Mouse (Mus musculus): ENCODE results near the gene Nr2e1.
A peak's percentile ranks its signal among the peaks of the same experiment; 100 is the strongest.

Nr2e1 gene

GRCm38 (mm10) chr10:42583157-42583872 is at the start of gene Nr2e1, which contains the start of gene Ostm1:
Gene Nr2e1, minus strand, starts transcription at chr10:42583632.
Gene Ostm1, plus strand, starts transcription at chr10:42583822.
- no peak for DNase-seq (ENCODE audit: low spot score)

DNA sequence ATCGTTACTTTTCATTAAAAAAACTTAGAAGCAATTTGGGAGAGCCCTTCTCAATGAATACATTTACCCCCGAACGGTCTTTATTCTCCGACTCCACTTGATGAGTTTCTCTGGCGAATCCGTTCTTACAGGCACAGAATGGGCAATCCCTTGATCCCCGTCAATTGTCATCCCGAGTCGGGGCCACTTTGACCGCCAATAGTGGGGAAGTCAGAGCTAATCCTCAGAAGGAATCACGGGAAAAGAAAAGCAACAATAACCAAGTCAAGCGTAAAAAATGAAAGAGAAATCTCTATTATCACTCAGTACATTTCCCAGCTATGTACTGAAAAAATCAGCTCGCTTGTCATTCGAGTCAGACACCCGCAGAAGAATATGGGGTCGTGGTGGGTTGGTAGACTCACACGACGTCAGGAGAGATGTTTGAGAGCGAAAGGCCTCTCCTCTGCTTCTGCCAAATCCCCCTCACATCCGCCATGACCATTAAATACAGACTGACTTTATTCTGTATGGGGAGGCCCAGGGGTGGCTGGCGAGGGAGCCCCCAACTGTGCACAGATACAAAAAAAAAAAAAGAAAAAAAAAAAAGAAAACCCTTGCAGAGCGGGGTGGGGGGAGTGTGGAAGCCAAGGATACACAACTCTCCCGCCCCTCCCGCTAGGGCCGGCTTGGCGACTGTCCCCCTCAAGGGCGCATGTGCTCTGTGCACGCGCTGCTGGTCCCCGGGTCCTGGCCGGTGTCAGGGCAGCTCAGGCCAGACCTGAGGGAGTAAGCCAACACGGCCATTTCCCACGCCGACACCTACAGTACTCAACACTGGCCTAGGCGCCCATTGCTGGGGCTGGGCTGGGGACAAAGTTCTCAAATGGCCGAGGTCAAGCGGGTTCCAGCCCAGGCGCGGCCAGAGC is 49.3 kb upstream of the Nr2e1 start:
- DNase-seq (ENCODE audit: low spot score) = no peak

DNA sequence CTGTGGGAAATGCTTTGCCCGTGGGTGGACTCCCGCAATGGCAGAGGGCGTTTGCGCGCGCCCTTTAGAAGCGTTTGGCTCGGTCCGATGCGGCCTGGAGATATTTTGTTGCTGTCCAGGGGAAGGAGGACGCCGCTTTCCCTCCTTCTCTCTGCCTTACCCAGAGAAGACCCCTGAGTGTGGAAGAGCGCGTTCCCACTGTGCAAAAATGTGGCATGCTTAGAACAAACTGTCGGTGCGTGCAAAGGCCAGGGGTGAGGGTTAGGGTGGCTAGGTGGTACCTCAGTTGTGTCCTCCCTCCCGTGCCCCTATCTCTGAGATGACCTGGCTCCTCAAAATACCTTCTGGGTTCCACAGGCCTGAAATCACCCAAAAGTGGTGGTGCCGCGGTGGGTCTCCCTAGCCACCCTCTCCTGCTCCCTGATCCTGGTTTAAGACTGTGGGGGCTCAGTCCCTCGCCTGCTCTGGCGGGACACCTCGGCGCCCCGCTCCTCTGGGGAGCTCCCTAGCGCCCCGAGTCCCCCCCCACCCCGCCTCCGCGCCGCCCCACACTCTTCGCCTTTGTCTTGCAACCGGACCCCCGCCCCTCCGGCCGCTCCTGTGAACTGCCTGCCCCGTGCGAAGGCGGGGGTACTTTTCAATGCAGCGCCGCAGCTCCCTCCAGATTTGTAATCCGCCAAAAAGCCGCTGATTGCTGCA is 48.5 kb upstream of the Nr2e1 start:
- DNase-seq (ENCODE audit: low spot score) = no peak

DNA sequence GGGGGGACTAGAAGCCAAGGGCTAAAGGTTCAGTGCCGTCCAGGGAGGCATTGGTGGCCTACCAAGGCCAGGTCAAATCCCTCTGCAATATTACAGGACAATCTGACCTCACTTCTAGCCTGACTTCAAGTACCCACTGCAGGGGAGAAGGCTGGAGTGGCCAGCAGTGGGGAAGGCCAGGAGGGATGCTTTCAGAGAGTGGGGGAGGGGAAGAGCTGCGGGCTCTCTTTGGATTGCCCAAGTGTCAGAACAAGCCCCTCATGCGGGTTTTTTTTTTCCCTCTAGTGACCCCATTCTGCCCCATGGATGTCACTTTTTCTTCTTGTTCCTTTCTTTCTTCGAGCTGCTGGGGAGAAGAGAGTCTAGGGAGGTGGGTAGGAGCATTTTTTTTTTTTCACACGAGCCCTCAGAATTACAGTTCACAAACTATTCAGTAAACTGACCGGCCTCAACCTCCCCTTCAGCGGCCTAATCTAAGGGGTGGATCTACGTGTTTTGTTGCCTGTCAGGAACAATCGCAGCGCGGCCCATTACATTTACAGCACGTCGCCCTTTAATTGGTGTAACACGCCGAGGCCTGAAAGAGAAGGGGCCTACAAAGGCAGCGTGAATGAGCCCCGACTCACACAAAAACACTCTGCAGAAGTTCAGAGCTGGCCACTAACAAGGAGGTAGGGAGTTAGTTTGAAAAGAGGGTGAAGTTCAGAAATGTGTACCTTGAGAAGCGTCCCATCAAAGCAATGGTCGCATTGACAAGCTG is 47.3 kb upstream of the Nr2e1 start:
- no peak for DNase-seq (ENCODE audit: low spot score)

- peak; percentile 53 for DNase-seq (ENCODE audit: low spot score)
Observed at GRCm38 (mm10) chr10:42625907-42626306, 42.5 kb upstream of the Nr2e1 start.

DNA sequence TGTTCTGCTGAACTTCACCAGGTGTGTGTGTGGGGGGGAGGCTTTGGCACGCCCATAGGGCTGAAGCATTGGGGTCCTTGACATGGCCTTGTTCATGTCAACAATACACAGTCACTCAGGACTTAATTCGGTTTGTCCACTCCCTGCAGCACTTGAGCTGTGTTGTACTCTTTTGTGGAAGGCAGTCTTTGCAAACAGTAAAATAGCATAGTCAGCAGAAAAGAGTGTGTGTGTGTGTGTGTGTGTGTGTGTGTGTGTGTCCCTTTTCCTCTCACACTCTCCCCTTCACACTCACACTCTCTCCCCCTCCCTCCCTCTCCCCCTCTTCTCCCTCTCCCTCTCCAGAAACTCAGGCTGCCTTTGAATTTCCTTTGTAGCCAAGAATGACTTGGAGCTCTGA is 34.9 kb upstream of the Nr2e1 start:
- DNase-seq (ENCODE audit: low spot score) = no peak

DNA sequence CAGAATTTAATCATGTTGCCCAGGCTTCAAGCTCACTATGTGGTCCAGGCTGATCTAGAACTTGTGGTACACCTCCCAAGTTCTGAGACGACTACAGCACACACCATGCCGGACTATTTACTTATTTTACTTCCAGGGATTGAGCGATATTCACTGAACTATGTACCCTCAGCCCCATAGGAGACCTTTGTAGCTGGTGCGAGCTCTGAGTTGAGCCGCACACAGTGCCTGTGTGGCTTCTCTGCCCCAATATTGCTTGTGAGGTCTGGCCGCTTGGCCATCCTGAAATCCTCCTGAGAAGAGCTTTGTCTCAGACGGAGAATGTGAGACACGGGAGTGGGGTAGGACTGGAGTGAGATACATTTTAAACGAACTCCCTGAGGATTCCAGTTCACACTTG is 31.3 kb upstream of the Nr2e1 start:
- no peak for DNase-seq (ENCODE audit: low spot score)

- DNase-seq (ENCODE audit: low spot score) = no peak
Observed at GRCm38 (mm10) chr10:42613639-42614381, 30.4 kb upstream of the Nr2e1 start.

GRCm38 (mm10) chr10:42613075-42613474 is 29.6 kb upstream of the Nr2e1 start:
- no peak for DNase-seq (ENCODE audit: low spot score)

DNA sequence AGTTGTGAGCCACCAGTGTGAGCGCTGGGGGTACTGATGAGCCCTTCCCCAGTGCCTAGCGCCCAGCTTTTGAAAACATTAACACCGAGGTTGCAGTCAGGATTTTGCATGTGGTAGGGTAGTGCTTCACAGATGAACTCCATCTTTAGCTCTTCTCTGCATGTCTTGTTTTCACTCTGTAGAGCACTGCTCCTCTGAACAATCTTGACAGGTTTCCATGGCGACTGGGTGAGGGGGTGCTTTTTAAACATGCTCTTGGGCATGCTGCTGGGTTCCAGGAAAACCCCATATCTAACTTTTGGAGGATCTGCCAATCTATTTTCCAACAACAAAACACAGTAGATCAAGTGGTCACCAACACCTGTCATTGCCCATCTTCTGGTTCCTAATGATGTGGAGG is 23.3 kb upstream of the Nr2e1 start:
- no peak for DNase-seq (ENCODE audit: low spot score)

DNA sequence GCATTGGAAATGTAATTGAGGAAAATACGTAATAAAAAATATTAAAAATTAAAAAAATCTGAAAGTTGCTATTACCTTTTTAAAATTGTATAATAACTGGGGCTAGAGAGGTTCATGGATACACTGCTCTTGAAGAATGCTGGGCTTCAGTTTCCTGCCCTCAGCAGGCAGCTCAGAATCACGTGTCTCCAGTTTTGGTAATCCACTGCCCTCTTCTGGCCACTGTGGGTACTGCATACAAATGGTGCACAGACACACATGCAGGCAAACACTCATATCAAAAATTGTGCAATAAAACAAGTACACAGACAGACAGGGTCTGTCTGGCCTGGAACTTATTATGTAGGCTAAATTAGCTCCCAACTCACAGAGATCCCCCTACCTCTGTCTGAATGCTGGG is 21.4 kb upstream of the Nr2e1 start:
- DNase-seq (ENCODE audit: low spot score) = peak; percentile 49

- peak; percentile 52 for DNase-seq (ENCODE audit: low spot score)
Observed at GRCm38 (mm10) chr10:42601556-42601955, 18.1 kb upstream of the Nr2e1 start.

DNA sequence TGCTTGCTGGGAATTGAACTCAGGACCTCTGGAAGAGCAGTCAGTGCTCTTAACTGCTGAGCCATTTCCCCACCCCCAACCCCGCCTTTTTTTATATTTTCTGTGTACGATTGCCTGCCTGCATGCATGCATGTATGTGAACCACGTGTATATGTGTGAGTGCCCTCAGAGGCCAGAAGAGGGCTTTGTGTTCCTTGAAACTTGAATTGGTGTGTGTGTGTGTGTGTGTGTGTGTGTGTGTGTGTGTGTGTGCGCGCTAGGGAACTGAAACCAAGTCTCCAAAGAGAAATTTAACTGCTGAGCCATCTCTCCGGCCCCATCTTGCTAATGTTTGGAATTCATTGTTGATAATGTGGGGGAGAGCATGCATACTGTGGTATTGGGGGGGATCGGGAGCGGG is 15.2 kb upstream of the Nr2e1 start:
- no peak for DNase-seq (ENCODE audit: low spot score)

GRCm38 (mm10) chr10:42593201-42593600 is 9.8 kb upstream of the Nr2e1 start:
- DNase-seq (ENCODE audit: low spot score) = no peak

DNA sequence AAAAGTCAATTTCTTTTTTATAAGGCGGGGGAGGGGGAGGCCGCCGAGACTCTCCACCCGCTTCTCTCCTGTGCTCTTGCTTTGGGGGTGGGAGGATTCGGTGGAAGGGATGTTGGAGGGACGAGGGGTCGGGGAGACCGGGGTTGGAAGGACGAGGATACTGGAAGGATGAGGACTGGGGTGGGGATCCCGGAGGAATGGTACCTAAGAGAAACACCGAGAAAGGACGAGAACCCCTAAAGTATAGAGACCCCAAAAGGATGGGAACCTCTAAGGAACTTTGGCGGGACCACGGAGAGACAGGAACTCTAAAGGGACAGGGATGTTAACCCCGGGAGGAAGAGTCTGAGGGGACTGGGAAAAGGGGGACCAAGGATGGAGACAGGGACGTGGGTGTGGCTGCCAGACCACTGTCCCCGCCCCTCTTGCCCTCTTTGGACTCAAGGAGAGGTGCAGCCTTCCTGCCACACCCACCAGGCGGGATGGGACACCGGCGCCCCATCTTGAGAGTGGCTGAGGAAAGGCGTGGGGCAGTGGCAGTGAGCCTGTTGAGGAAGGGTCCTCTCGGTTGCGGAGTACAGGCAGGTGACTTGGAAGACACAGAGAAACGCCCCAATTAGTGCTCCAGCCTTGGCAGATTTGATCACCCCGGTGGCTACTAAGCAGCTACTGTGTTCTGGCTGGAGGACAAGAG is 8.7 kb upstream of the Nr2e1 start:
- no peak for DNase-seq (ENCODE audit: low spot score)

DNA sequence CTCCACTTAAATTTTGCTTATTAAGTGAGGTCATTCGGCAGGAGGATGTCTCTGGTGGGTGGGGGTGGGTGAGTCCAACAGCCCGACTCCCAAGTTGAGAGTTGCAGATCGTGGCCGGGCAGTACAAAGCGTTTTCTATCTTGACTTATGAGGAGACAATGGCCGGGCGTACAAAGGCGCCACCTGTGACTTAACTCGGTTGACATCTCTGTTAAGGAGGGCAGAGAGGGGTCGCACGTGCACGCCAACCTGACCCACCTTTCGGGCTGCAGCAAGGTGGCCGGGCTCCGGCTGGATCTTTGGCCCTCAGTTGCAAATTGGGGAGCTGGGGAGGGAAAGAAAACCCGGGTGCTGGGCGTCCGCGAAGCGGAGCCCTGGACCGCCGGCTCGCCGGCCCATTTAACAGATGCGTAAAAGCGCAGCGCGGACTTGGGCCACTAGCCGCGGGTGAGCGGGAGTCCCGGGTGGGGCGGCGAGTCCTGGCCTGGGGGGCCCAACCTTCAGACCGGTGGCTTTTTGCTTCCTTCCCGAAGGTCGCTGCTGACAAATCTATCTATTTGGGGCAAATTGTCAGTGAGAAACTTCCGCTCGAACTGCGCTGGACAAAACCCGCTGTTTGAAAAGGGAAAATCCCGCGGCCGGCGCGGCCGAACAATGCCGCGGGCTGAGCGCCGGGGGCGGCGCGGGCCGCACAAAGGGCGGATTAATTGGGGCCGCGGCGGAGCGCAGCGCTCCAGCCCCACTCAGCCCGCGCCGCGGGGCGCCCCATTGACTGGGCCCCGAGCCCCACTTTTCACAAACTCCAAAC is 8.0 kb upstream of the Nr2e1 start:
- DNase-seq (ENCODE audit: low spot score) = no peak

DNA sequence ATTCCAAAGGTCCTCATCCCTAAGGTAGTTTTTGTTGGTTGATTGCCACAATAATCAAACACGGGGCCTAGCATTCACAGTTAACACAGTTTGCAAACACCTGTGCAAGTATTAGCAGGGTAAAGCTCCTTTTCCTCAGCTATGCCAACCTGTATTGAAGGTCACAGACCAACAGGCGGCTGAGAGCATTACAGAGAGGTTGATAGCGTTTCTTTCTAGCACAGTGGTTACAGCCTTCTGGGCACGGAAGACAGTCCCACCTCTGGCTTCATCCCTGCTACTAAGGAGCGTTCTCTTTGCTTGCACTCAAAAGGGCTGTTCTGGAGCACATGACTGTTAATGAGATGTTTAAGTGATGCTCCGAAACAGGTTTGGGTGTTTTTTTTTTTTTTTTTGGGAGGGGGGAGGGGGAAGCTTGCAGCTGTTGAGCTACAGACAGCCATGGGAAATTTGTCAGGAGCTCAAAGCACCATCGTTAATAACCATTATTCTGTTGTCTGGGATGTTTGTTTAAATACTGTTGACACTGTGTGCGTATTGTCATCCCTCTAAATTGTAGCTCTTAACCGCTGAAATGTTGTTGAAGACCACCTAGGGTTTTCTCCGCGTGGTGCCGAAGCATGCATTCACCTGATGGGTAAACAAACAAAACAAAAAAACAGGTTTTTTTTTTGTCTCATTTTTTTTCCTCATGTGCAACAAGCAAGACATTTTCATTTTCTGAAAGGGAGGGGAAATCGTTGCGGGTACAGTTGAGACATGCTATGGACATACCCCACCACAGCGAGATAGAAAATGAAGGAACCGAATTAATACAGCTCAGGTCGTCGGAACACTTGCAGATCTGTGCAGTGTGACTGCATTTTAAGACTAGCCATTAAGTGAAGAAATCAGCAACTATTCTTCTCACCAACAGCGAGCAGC is 7.1 kb upstream of the Nr2e1 start:
- DNase-seq (ENCODE audit: low spot score) = no peak

DNA sequence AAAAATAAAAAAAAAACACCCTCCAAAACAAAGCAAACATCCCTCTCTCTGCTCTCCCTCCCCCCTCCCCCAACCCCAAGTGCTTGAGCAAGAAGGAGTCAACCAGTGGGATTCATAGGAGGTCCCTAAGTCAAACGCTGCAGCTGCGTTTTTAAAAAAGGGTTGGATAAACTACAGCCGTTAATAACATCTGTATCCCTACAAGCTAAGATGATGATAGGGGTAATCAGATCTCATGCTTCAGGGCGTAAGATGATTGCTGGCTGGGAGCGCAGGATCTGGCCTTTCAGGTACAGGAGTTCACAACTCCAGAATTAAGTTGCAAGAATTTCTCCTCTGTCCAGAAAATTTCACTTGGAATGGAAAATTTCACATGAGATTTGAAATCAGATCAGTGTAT is 6.1 kb upstream of the Nr2e1 start:
- DNase-seq (ENCODE audit: low spot score) = no peak

All from c-Kit-positive CD71-positive TER-119-positive erythroid progenitor cells, embryonic 14.5 days (primary cell).